Mouse (Mus musculus): ENCODE measurements around the gene Isl2.

DNA sequence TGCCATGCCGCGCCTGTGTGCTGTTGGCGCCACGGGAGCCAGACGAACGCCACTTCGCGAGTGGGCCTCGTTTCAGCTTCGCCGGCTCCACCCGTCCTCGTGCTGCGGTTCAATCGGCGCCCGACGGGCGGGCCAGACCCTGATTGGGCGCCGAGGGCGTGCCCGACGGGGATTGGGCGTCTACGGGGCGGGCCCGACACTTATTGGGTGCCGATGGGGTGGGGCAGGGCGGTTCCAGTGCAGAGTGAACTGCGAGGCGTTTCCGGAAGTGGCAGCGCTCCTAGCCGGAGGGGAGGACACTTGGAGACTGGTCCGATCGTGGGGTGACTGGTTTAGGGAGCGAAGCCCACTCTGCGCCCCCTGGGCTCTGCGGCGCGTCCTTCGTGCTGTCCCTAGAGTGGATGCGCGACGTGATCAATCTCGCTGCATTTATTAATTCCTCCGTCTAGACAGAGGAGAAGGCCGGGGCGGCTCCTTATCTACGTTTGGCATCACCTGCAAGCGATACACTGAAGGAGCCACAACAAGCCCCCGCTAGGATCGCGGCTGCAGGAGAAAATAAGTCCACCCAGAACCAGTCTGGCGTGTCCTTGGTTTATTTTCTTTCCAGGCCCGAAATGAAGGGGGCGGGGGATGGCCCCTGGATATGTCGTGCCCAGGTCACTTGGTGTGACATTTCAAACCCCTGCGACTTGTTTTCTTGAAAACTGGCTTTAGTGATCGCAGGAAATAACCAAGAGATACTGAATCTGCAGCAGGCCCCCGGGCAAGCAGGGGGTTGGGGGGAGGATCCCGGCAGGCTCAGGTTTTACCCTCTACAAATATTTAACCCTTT, 7.9 kb downstream of the Isl2 start:
- TF ChIP-seq CTCF (IDR thresholded peaks at IDR 0.05; ENCODE audit: extremely low read depth, insufficient read depth, insufficient read length, insufficient replicate concordance): no peak
- TF ChIP-seq POLR2A (IDR thresholded peaks at IDR 0.05; ENCODE audit: low read depth, low read length): no peak

Measured in spleen, adult 2 months (tissue).